Mouse (Mus musculus) layer of hippocampus, postnatal 36 days (tissue): ENCODE measurements around the gene Nkx6-2. TPM values are rescaled to one million over a fixed set of nuclear protein-coding genes. Genes with fewer than 3 reads are reported as not detected.

Experiments
- DNase-seq, 2 experiments: peaks; one replicate each; pipeline ENCODE4 v3.0.0; 2022
- total RNA-seq, 2 experiments: library from RNA; stranded (reverse); gene quantifications; 2 replicates each; pipeline ENCODE4 v1.2.3; 2021

The Nkx6-2 gene
- 1 to 10 TPM; 9.2 to 9.9 TPM for total RNA-seq

GRCm38 (mm10) chr7:139582595-139582994 is at the start of gene Nkx6-2:
Nkx6-2 (minus strand) TSS chr7:139582797.
- peak; percentile 45 to 53 for DNase-seq

GRCm38 (mm10) chr7:139625156-139625555 is 42.6 kb upstream of the Nkx6-2 start:
- no peak for DNase-seq

- no peak for DNase-seq
These were observed 40.0 kb upstream of the Nkx6-2 start for GRCm38 (mm10) chr7:139622568-139622967.

- peak; percentile 54 to 64 for DNase-seq
These were observed 33.5 kb upstream of the Nkx6-2 start for GRCm38 (mm10) chr7:139615767-139616766.

- no peak for DNase-seq
These were observed 27.7 kb upstream of the Nkx6-2 start for GRCm38 (mm10) chr7:139610328-139610727.

GRCm38 (mm10) chr7:139595862-139596261 is 13.3 kb upstream of the Nkx6-2 start:
- no peak for DNase-seq

- DNase-seq, result no peak
These were observed 12.7 kb upstream of the Nkx6-2 start for GRCm38 (mm10) chr7:139595311-139595710.

GRCm38 (mm10) chr7:139591311-139591710 is 8.7 kb upstream of the Nkx6-2 start:
- DNase-seq, result no peak

- DNase-seq, result no peak
These were observed 7.7 kb upstream of the Nkx6-2 start for GRCm38 (mm10) chr7:139590302-139590701.

GRCm38 (mm10) chr7:139587919-139588318 is 5.3 kb upstream of the Nkx6-2 start:
- DNase-seq, result no peak

- no peak for DNase-seq
These were observed 2.7 kb upstream of the Nkx6-2 start for GRCm38 (mm10) chr7:139585183-139585821.

GRCm38 (mm10) chr7:139584221-139585175 is 1.9 kb upstream of the Nkx6-2 start:
- no peak for DNase-seq

GRCm38 (mm10) chr7:139583094-139583737 is 619 bp upstream of the Nkx6-2 start:
- DNase-seq, result no peak

- no peak for DNase-seq
These were observed 611 bp downstream of the Nkx6-2 start for GRCm38 (mm10) chr7:139581801-139582571.

GRCm38 (mm10) chr7:139580851-139581775 is 1.5 kb downstream of the Nkx6-2 start:
- DNase-seq, result no peak

- no peak for DNase-seq
These were observed 3.2 kb downstream of the Nkx6-2 start for GRCm38 (mm10) chr7:139579261-139579905.

GRCm38 (mm10) chr7:139576064-139576686 is 6.4 kb downstream of the Nkx6-2 start:
- DNase-seq, result no peak

- no peak for DNase-seq
These were observed 9.9 kb downstream of the Nkx6-2 start for GRCm38 (mm10) chr7:139572665-139573064.

GRCm38 (mm10) chr7:139570788-139571187 is 11.8 kb downstream of the Nkx6-2 start:
- DNase-seq, result no peak
